Mouse (Mus musculus) myocyte (in vitro differentiated cells): ENCODE results near the gene Rbfox1. TPM values are rescaled to one million over a fixed set of nuclear protein-coding genes. Genes with fewer than 3 reads are reported as not detected.

Source experiments
- H3K27me3 ChIP-seq: one replicate; pipeline ENCODE4 v1.6.1; 2011; ENCODE audit not compliant: control insufficient read depth, insufficient read depth, insufficient read length
- H3K36me3 ChIP-seq: one replicate; pipeline ENCODE4 v1.6.1; 2011; ENCODE audit not compliant: control insufficient read depth, insufficient read depth
- H3K4me2 ChIP-seq: one replicate; pipeline ENCODE4 v1.6.1; 2011; ENCODE audit warnings: low read depth, control low read depth
- H3K4me3 ChIP-seq: one replicate; pipeline ENCODE4 v1.5.1; 2011; ENCODE audit warnings: mild to moderate bottlenecking, control low read depth, moderate library complexity
- H3K79me2 ChIP-seq: one replicate; pipeline ENCODE4 v1.6.1; 2011; ENCODE audit not compliant: control insufficient read depth, insufficient read depth
- H3ac ChIP-seq: one replicate; pipeline ENCODE4 v1.6.1; 2011; ENCODE audit not compliant: control insufficient read depth, insufficient read length
- CEBPB ChIP-seq: IDR thresholded peaks from 2 replicates; pipeline ENCODE4 v1.6.1; 2011; ENCODE audit warnings: mild to moderate bottlenecking, moderate library complexity; ENCODE audit not compliant: poor library complexity, insufficient read depth, severe bottlenecking
- E2F4 ChIP-seq: IDR thresholded peaks from one replicate; pipeline ENCODE4 v1.6.1; 2011; ENCODE audit warnings: mild to moderate bottlenecking, control low read depth, moderate library complexity; ENCODE audit not compliant: insufficient read depth
- MAX ChIP-seq: IDR thresholded peaks from one replicate; pipeline ENCODE4 v1.6.1; 2011; ENCODE audit warnings: low read depth, mild to moderate bottlenecking, control low read depth
- MYOD1 ChIP-seq, 3 experiments: IDR thresholded peaks; one replicate each; pipeline ENCODE4 v1.6.1; 2011; ENCODE audit warnings: control low read depth in 2 of 3, low read depth in 2 of 3, mild to moderate bottlenecking in 2 of 3, moderate library complexity in 1 of 3; ENCODE audit not compliant: insufficient read length in 2 of 3, control insufficient read depth in 1 of 3
- MYOG ChIP-seq, 3 experiments: IDR thresholded peaks; one replicate each; pipeline ENCODE4 v1.6.1; 2011; ENCODE audit warnings: control low read depth in 2 of 3, low read depth in 2 of 3, mild to moderate bottlenecking in 2 of 3; ENCODE audit not compliant: insufficient read length in 2 of 3, control insufficient read depth in 1 of 3, insufficient read depth in 1 of 3
- POLR2A ChIP-seq: IDR thresholded peaks from one replicate; pipeline ENCODE4 v1.6.1; 2011; ENCODE audit warnings: low read depth, mild to moderate bottlenecking, control low read depth, moderate library complexity; ENCODE audit not compliant: insufficient read length
- POLR2AphosphoS2 ChIP-seq: IDR thresholded peaks from one replicate; pipeline ENCODE4 v1.6.1; 2011; ENCODE audit warnings: low read depth, control low read depth; ENCODE audit not compliant: insufficient read length
- REST ChIP-seq: IDR thresholded peaks from one replicate; pipeline ENCODE4 v1.6.1; 2011; ENCODE audit warnings: mild to moderate bottlenecking, control low read depth, moderate library complexity; ENCODE audit not compliant: insufficient read depth, insufficient read length
- SRF ChIP-seq: IDR thresholded peaks from one replicate; pipeline ENCODE4 v1.6.1; 2011; ENCODE audit warnings: low read depth; ENCODE audit not compliant: control insufficient read depth, insufficient read length
- TCF12 ChIP-seq: IDR thresholded peaks from one replicate; pipeline ENCODE4 v1.6.1; 2011; ENCODE audit warnings: mild to moderate bottlenecking, control low read depth; ENCODE audit not compliant: poor library complexity, insufficient read depth, severe bottlenecking
- TCF3 ChIP-seq: IDR thresholded peaks from one replicate; pipeline ENCODE4 v1.6.1; 2011; ENCODE audit warnings: low read depth, control low read depth; ENCODE audit not compliant: insufficient read length
- USF1 ChIP-seq: IDR thresholded peaks from one replicate; pipeline ENCODE4 v1.6.1; 2011; ENCODE audit warnings: low read depth, mild to moderate bottlenecking, control low read depth, moderate library complexity
- polyA plus RNA-seq: library from polyadenylated mRNA; unstranded; fragments of >200 nt; fragmentation: generic; extraction: Trizol; gene quantifications from one replicate; pipeline ENCODE4 v1.2.1, GENCODE M21; 2012; ENCODE audit warnings: missing spikeins

The Rbfox1 gene
- polyA plus RNA-seq, 1 experiment, result 8.3 TPM

GRCm38 (mm10) chr16:6842066-6842785 lies 957.1 kb downstream of the Rbfox1 start:
- H3K4me3 ChIP-seq, result no peak overlapping the region
- no peaks in the 10 kb centered on the region for H3K27me3 ChIP-seq
- H3K4me2 ChIP-seq, result peak overlapping the region; percentile 43
- TF ChIP-seq USF1 (no peak), CEBPB (peak; percentile 46; the same call in 1 of the 2 replicates), MYOD1 (IDR thresholded peaks at IDR 0.05; ENCODE audit: control insufficient read depth in 1 of 3, insufficient read length in 2 of 3, low read depth in 2 of 3) (no peak), REST (no peak), MYOG (IDR thresholded peaks at IDR 0.05; ENCODE audit: control insufficient read depth in 1 of 3, insufficient read depth in 1 of 3, insufficient read length in 2 of 3, low read depth in 2 of 3) (no peak), TCF3 (no peak), POLR2A (no peak), MAX (no peak)
- H3ac ChIP-seq, result no peak overlapping the region
- no peaks in the 10 kb centered on the region for H3K36me3 ChIP-seq
- H3K79me2 ChIP-seq, result no peaks in the 10 kb centered on the region

- TF ChIP-seq USF1 (peak; percentile 69), MYOD1 (IDR thresholded peaks at IDR 0.05; ENCODE audit: control insufficient read depth in 1 of 3, insufficient read length in 2 of 3, low read depth in 2 of 3) (peak in 2 of 3 experiments; percentile 90 to 93), E2F4 (no peak), POLR2AphosphoS2 (no peak), MAX (peak; percentile 76), REST (no peak), POLR2A (no peak), MYOG (IDR thresholded peaks at IDR 0.05; ENCODE audit: control insufficient read depth in 1 of 3, insufficient read depth in 1 of 3, insufficient read length in 2 of 3, low read depth in 2 of 3) (peak in 1 of 3 experiments; percentile 27), TCF12 (peak; percentile 98), SRF (no peak), CEBPB (peak; percentile 85), TCF3 (peak; percentile 79)
- no peak overlapping the region for H3ac ChIP-seq
- no peak overlapping the region for H3K4me2 ChIP-seq
- no peaks in the 10 kb centered on the region for H3K27me3 ChIP-seq
- no peaks in the 10 kb centered on the region for H3K36me3 ChIP-seq
- H3K79me2 ChIP-seq, result no peaks in the 10 kb centered on the region
- H3K4me3 ChIP-seq, result no peak overlapping the region
Measured at GRCm38 (mm10) chr16:6844659-6845058, 959.5 kb downstream of the Rbfox1 start.

- Histone ChIP-seq H3ac (no peak overlapping the region), H3K4me2 (no peak overlapping the region), H3K27me3 (no peaks in the 10 kb centered on the region), H3K4me3 (no peak overlapping the region), H3K79me2 (no peaks in the 10 kb centered on the region), H3K36me3 (no peaks in the 10 kb centered on the region)
- TF ChIP-seq USF1 (no peak), REST (no peak), MYOD1 (IDR thresholded peaks at IDR 0.05; ENCODE audit: control insufficient read depth in 1 of 3, insufficient read length in 2 of 3, low read depth in 2 of 3) (no peak), MAX (no peak), MYOG (IDR thresholded peaks at IDR 0.05; ENCODE audit: control insufficient read depth in 1 of 3, insufficient read depth in 1 of 3, insufficient read length in 2 of 3, low read depth in 2 of 3) (no peak), TCF12 (no peak)
Measured at GRCm38 (mm10) chr16:6851393-6851792, 966.2 kb downstream of the Rbfox1 start.

GRCm38 (mm10) chr16:6853796-6854195 lies 968.6 kb downstream of the Rbfox1 start:
- H3K36me3 ChIP-seq, result no peaks in the 10 kb centered on the region
- no peak for TF ChIP-seq POLR2A
- no peak for TF ChIP-seq TCF12
- TF ChIP-seq POLR2AphosphoS2, result no peak
- TF ChIP-seq MYOG (IDR thresholded peaks at IDR 0.05; ENCODE audit: control insufficient read depth in 1 of 3, insufficient read depth in 1 of 3, insufficient read length in 2 of 3, low read depth in 2 of 3), result no peak
- no peak for TF ChIP-seq TCF3
- no peak for TF ChIP-seq MYOD1 (IDR thresholded peaks at IDR 0.05; ENCODE audit: control insufficient read depth in 1 of 3, insufficient read length in 2 of 3, low read depth in 2 of 3)
- no peak for TF ChIP-seq MAX
- TF ChIP-seq SRF, result no peak
- TF ChIP-seq E2F4, result no peak
- no peak for TF ChIP-seq REST
- TF ChIP-seq CEBPB, result no peak
- TF ChIP-seq USF1, result no peak
- H3K79me2 ChIP-seq, result no peaks in the 10 kb centered on the region
- H3K4me2 ChIP-seq, result no peak overlapping the region
- no peak overlapping the region for H3K4me3 ChIP-seq
- no peaks in the 10 kb centered on the region for H3K27me3 ChIP-seq
- no peak overlapping the region for H3ac ChIP-seq
